Mouse (Mus musculus) frontal cortex, adult (tissue): ENCODE data around the gene Pknox1.
A peak's percentile ranks its signal among the peaks of the same experiment; 100 is the strongest.

ENCODE experiments used
- ATAC-seq: cut with Nextera tagmentation; 2 replicates; pipeline ENCODE4 v1.9.2; 2017; ENCODE audit warnings: mild to moderate bottlenecking, moderate library complexity, mixed read lengths; ENCODE audit not compliant: low TSS enrichment

The Pknox1 gene

DNA sequence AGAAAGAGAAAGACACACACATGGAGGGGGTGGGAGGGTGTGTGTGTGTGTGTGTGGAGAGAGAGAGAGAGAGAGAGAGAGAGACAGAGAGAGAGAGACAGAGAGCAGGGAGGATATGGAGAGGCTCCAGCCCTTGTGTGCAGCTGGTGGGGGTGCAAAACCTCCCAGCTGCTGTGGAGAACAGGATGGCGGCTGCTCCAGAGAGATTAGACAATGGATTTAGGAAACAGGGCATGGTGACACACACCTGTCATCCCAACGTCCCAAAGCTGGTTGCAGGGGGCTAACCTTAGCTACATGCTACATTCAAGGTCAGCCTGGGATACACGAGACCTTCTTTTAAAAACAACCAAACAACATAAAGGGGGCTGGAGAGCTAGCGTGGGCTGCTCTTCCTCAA is 8.3 kb upstream of the Pknox1 start:
- ATAC-seq, result no peak

DNA sequence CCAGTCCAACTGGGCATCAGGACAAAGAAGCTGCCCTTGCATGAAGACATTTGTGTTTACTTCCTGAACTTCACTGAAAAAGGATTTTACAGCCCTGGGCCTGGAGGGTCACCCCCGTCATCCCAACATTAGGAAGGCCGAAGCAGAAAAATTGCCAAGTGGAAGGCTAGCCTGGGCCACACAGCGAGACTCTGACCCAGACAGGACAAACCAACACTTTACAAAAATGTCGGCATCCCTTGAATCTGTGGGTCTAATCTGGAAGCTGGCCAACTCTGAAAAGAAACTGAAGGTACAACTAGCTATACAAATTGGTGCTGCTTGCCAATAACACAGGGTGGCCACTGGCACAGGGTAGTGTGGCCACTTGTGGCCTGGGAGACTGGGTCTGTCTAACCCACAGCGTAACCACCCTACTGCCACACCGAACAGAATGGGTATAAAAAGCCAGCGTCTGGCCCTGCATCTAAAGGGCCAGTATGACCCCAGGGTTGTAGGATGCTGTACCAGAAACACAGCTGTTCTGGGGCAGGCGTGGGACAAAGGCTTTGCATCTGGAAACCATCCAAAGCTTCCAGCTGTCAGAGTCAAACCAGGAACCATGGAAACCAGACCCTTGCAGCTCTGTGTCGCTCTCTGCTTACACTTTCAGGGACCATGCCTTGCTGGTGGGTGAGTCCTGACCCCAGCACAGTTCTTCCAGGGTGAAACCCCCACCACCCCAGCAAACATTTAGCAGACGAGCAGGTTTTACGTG is 7.2 kb upstream of the Pknox1 start:
- no peak for ATAC-seq

DNA sequence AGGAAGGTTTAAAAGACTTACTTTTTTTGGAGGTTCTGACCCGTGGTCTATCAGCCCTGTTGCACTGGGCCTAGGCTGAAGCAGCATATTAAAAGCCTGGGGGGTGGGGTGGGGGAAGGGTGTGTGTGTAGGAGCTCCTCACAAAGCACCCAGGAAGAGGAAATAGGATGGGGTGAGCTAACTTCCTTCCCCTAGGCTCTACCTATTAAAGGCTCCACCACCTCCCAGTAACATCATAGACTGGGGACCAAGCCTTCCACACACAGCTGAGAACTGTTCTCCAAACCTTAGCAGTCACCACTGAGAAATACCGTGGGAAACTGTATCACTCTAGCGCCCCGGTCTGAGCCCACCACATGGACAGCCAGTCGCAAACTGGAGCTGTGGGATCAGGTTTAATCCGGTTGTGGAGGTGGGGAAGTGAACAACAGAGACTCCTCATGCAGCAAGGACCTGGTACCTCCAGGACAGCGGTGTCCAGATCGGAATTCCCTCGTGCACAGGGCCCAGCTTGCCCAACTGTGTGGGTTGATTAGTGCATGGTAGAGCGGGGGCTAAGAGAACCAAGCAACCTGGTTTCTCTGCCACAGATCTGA is 6.5 kb upstream of the Pknox1 start:
- ATAC-seq, result no peak

DNA sequence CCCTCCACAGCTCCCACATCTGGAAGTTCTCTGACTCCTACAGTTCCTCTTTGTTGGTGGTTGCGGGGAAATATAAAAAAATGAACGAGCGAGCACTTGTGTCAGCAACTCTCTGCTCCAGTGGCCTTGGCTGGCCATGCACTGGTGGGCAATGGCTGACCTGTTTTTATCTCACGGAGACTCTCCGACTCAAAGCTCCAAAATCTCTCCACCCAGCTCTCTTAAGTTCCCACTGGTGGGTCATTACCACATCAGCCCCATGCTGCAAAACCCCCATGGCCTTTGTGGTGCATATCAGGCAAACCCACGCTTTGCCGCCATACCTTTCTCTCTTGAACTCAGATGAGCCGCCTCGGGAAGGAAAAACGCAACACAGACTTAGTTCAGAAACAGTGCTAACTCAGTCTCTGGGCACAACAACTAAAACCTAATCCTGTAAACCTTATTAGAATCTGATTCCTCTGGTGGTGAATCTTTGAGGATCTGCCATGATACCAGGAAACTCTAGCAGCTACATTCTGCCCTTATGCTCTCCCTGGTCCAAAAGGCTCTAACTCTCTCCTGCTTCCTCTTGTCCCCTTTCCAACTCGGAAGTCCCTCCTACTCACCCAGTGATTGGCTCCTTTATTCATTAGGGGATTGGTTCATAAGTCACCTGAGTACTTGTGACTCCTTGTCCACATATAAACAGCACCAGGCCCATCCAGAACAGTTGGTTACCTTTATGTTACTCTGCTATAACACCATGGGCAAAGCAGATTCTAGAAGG is 5.3 kb upstream of the Pknox1 start:
- ATAC-seq, result no peak

DNA sequence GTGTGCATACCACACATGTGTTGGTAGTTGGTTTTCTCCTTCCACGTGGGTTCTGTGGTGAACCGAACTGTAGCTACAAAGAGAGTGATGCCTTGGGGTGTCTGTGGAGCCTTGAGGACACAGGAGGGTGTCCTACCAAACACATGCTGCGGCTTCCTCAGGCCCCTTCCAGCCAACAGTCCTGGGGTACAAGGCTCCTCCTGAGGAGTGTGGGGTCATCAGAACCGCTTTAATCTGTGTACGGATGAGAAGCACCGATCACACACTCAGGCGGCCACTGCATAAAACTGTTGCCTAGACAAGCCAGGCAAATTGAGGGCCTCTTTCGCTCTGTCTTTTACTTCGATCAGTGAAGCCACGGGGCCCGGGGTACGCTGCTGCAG is 911 bp upstream of the Pknox1 start:
- peak; percentile 14; the same call in 1 of the 2 replicates for ATAC-seq

DNA sequence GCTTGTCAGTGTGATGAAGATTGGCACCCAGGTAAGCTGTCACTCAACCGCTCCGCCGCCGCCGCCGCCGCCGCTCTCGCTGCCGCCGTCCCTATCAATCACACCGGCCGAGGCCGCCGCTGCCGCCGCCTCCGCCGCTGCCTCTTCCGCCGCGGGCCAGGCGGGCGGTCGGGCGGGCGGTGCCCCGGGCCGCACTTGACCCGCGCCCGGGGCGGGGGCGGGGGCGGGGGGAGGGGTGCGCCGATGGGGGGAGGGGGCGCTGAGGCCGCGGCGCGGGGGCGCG is 265 bp downstream of the Pknox1 start:
- ATAC-seq, result no peak

DNA sequence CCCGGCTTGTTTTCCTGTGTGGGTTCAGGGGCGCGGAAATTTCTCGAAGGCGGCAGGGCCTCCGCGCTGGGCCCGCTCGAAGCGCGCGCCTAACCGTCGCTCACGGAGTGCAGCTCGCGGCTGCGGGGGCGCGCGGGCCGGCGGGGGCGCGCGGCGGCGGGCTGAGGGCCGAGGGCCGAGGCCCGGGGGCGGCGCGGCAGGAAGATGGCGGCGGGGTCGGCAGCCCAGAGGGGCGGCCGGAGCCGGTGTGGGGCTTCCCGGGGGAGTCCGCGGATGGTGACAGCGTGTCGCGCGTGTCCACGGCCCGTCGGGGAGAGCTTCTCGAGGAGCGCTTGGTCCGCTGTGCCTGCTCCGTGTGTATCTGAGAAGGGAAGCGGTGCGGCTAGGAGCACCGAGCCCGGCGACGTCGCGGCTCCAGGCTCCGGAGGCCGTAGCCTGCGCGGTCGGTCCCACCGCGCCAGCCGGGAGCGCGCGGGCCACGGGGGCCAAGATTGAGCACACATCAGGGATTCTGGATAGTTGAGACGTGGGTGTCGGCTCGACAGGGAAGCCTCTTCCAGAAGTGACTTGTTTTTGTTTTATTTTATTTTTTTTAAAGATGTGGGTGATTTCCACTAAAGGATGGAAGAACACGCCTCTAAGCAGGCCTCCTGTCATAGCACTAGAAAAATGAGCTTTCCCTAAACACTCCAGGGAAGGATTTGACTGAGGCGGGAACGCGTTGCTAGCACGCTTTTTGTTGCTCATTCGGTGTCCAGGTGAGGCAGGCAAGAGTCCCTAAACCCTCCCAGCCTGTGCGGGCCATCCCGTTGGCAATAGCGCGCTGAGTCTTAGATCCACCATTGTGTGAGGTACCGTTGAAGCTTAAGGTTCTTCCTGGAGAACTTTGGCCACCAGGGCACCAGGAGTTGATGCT is 865 bp downstream of the Pknox1 start:
- peak; percentile 18; the same call in 1 of the 2 replicates for ATAC-seq

DNA sequence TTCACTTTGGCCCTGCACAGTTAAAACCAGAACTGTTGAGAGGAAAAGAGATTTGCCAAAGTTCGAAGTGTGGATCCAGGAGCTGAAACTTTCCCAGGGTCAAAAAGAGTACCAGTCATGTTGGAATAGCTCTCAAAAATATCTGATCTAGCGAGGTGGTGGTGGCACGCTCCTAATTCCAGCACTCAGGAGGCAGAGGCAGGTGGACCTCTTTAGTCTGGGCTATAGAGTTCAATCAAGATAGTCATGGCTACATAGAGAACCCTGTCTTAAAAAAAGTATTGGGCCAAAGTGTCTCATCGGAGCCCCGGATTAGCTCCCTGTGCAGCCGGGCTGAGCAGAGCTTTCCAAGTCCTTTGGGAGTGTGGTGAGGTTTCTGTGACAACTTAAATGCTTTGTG is 1.7 kb downstream of the Pknox1 start:
- ATAC-seq, result no peak

DNA sequence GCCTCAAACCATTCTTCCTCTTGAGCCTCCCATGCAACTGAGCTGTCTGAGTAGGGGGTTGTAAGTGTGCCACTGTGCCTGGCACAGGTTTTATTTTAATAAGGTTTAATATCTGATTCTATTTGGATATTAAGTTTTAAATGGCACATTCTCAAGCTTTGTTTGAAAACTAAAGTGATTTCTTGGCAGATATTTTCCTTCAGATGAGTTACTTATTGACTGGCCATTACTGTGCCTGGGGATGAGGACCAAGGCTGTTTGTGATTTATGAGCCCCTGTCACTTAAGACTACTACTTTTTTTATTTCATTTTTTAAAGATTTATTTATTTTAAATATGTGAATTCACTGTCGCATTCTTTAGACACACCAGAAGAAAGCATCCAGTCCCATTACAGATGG is 5.2 kb downstream of the Pknox1 start:
- ATAC-seq, result no peak

DNA sequence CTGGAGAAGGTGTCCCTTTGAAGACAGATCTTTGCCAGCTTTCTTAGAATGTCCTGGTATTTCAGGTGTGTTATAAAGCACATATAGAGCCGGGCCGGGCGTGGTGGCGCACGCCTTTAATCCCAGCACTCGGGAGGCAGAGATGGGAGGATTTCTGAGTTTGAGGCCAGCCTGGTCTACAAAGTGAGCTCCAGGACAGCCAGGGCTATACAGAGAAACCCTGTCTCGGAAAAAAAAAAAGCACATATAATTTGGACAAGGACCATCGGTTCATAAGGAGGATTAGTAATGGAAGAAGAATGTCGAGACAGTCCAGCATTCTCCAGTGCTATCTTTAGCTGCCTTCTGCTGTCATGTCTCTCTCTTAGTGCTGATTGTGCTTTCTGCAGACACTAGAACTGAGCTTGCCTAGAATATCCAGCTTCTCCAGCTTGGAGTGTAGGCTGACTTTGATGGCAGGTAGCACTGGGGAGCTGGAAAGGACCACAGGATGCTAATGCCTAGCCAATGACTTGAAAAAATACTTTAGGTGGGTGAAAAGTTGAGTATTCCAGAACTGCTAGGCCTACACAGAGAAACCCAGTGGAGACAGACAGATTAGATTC is 5.9 kb downstream of the Pknox1 start:
- peak; percentile 90 for ATAC-seq

DNA sequence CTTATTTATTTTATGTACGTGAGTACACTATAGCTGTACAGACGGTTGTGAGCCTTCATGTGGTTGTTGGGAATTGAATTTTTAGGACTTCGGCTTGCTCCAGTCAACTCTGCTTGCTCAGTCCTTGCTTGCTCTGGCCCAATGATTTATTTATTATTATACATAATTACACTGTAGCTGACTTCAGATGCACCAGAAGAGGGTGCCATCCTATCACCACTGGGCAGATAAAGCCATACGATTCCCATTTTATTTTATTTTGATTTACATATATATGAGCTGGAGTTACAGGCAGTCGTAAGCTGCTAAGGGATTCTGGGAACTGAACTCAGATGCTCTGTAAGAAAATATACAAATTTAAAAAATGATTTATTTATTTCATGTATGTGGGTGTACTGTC is 7.2 kb downstream of the Pknox1 start:
- no peak for ATAC-seq

DNA sequence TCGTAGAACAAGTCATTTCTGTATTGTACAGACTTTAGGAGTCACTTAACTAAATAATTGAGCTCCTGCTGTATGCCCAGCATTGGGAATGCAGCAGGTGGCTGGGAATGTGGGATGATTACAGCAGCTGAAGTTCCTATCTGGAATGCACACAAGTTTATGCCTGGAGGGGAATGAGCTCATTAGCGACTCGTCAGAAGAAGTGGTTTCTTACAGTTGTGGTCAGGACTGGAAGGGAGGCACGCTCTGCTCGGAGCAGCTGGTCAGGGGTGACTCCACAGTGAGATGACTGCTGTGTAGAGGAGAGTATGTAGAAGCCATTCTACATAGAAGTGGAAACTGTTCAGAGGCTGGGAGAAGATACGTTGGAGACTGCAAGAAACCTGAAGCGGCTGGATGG is 10.1 kb downstream of the Pknox1 start:
- ATAC-seq, result no peak

DNA sequence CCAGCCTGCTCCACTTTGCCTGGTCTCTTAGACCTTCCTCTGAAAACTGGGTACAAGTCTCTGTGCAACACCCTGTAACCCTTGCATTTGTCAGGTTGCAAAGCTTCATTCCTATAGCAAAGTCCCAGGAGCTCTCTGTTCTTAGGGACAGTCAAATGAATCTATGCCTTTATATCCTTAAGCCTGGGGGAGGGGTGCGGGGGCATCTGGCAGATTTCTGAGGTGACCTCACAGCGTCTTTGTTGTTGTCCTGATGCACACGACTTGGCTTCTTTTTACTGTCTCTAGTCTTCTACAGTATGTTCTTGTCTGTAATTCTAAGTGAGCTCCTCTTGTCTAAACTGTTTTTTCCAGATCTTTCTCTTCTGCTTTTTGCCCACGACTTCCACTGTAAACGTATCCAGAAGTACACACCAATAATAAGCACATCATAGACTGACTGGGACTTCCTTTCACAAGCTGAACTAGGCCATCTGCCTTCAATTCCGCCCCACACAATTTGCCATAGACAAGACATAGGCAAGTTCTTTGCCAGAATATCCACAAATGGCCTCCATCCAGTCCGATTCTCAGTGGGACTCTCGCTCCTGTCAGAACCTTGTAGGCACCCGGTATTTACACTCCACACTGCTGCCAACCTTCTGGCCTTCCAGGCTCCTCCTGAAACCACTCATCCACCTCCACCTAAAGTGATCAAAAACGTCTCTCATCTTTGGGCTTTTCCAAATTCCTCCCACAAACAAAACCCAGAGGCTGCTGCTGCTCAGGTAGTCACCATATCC is 12.1 kb downstream of the Pknox1 start:
- ATAC-seq, result no peak

DNA sequence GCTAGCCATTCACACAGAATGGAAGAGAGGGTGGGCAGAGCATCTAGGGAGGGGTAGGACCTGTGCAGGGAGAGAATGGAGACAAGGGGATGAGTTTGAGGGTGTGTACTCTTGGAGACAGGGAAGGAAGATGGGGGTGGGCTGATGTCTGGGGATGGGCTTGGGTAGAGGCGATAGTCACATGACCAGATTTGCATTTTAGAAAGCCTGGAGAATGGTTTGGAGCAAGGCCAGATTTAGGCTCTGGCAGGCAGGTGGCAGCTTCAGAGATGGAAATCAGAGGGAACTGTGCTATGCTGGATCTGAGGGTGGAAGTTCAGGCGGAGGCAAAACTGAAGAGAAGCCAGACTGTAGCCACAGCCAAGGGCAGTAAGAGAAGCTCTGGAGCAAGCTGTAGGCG is 15.8 kb downstream of the Pknox1 start:
- no peak; the same call in 1 of the 2 replicates for ATAC-seq

DNA sequence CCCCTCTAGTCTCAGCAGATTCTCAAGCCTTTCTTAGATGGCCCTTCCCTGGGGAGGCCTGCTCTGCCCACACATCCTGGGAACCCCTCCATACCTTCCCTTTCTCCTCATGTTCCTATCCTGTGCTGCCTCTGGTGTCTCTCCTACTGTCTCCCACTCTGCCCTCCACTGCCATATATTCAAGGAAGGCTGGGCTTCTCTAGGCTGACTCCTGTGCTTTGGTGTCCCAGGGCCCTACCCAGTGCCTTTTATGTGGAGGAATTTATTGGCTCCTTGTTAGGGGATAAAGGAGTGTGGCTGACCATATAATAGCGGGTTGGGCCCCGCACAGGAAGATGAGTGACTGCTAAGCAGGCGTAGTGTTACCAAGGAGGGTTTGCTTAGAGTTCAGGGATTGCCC is 18.7 kb downstream of the Pknox1 start:
- ATAC-seq, result no peak

DNA sequence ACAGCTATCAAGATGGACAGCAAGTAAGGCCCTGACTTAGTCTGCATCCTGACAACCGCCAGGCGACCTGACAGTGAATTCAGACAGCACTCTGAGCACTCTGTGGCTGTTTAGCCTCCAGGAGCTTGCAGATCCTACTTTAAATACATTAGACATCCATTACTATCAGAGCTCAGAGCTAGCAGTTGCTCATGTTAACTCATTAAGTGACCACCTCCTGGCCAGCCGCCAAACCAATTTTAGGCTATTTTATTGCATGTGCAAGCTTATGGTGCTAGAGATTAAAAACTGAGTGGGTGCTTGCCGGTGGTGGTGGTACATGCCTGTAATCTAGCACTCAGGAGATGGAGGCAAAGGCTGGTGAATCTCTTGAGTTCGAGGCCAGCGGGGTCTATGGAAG is 19.2 kb downstream of the Pknox1 start:
- no peak for ATAC-seq

DNA sequence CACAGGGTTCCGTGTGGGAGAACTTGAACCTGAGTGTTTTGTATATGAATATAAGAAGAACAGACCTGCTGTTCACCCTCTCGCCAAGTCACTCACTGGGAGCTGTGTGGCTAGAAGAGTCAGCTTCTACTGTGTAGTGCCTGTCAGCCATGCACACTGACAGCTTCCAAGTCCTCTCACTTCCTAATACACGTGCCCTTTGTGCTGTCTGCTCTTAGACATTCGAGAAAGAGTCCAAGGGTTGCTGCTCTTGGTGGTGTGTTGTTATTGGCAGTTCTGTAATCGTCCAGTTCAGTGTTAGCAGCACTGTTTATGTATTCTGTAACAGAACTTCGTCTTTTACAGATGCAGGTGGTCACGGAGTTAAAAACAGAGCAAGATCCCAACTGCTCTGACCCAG is 23.6 kb downstream of the Pknox1 start:
- ATAC-seq, result no peak

DNA sequence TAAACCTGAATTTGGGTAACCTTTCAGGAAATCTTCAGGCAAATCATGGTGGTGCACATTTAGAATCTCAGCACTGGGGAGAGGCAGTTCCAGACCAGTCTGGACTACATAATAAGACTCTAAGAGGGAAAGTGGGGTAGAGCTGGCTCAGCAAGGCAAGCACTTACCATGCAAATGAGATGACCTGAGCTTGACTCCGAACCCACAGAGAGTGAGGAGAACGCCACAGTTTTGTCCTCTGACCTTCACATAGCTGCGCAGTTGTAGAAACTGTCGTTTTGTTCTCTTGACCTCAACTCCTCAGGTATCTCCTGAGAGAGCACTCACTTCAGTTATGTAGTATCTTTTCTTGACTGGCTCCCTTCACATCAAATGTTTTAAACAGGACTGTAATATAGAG is 24.2 kb downstream of the Pknox1 start:
- no peak for ATAC-seq

DNA sequence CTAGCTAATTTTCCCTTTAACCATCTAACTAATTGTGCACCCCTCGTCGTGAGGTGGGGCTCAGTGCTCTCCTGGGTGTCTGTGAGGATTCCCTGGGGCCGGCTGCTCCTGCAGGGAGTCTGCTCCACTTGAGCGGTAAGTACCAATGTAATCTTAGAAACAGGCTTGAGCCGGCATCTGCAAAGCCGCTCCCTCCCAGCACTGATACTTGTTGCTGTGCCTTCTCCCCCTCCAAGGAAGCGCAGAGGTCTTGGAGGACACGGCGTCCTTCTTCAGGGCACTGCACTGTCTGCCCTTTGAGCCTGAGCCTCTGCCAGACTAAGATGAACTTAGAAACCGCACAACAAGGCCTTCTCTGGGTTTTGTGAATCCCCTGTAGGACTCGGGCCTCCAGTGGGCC is 26.3 kb downstream of the Pknox1 start:
- ATAC-seq, result no peak

DNA sequence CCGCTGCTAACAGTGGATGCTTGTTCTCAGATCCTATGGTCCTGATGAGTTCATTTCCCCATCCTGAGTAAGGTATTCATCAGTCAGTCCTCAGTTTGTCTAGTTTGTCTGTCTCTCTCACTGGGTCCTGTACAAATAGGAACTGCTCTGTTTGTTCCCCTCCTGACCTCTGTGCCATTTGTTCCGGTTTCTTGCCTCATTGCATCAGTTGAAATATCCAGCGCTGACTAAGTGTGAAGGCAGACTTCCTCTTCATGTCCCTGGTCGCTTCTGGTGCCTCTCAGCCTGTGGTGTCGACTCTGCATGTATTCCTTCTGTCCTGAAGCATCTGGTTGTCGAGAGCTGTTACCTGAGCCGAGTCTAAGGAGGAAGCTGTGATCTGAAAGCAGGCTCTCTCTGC is 30.1 kb downstream of the Pknox1 start:
- ATAC-seq, result no peak

DNA sequence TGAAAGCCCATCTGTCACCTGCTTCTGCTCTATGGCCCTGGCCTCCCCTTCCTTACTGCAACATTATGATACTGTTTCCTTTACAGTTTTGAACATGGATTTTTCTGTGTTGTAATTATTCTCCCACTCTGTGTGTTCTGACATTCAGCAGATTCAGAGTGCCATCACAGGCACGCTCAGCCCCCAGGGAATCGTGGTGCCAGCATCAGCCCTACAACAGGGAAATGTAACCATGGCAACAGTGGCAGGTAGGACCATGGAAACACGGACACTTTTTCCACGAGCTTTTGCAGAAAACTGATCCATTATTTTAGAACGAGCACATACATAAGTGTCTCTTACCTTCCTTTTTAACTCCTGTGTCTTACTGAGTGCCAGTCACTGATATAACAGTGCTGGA is 30.5 kb downstream of the Pknox1 start:
- ATAC-seq, result no peak
